Mouse (Mus musculus) G1E (cell line): ENCODE data around the gene Togaram2.

ENCODE experiments used
- CTCF ChIP-seq: IDR thresholded peaks from 2 replicates; pipeline ENCODE4 v1.5.1; 2012; ENCODE audit warnings: low read depth, low read length, inconsistent platforms, mixed read lengths
- GATA1 ChIP-seq: IDR thresholded peaks from 2 replicates; pipeline ENCODE4 v1.6.1; 2012; ENCODE audit warnings: borderline replicate concordance, low read length, inconsistent platforms, mixed read lengths
- TAL1 ChIP-seq: conservative IDR thresholded peaks from 2 replicates; pipeline ENCODE4 v1.6.1; 2012; ENCODE audit warnings: low read depth, low read length, inconsistent platforms, mixed read lengths

GRCm38 (mm10) chr17:71663491-71663890 lies 9.6 kb upstream of the Togaram2 start:
- TF ChIP-seq CTCF: no peak
- TF ChIP-seq TAL1: no peak
- TF ChIP-seq GATA1: no peak
